In the genomic region with DNA sequence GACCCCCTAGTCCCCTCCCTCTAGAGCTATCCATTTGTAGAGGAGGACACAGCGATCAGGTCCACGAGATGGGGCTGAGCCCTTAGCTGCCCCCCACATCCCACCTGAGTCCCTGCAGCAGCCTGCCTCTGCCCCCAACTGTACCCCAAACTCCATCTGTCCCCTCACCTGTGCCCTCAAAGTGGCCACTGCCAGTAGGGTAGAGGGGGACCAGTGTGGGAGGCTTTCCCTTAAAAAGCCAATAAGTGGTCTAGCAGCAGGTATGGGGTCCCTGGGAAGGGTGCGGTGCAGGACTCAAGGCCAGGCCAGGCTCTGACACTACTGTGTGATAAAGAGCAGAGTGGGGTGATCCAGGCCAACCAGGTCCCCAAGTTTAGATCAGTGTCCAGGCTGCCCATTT, we compare ENCODE assay signal across 8 mouse cellular contexts. TPM values are rescaled to one million over a fixed set of nuclear protein-coding genes. Genes with fewer than 3 reads are reported as not detected.
DNase-seq lines count a peak whose midpoint lies in the region; ATAC-seq lines count a peak whose summit lies in the region.

No protein-coding gene starts in this region.

- H3K36me3 ChIP-seq in lung, embryonic 16.5 days (ENCODE audit: control insufficient read depth, insufficient read depth, low read length): no peaks in the 10 kb centered on the region
- no peaks in the 10 kb centered on the region for H3K36me3 ChIP-seq in hindbrain, embryonic 14.5 days (replicated peaks; ENCODE audit: control insufficient read depth, insufficient read depth)
- no peaks in the 10 kb centered on the region for H3K36me3 ChIP-seq in midbrain, embryonic 16.5 days (ENCODE audit: control insufficient read depth, insufficient read depth, low read length)

- ATAC-seq in lung, embryonic 16.5 days (ENCODE audit: low read depth): no peak
- no peak for ATAC-seq in hindbrain, embryonic 14.5 days (ENCODE audit: low FRiP score)
- no peak for ATAC-seq in midbrain, embryonic 16.5 days

- peaks cover 37% of the 10 kb centered on the region for H3K4me1 ChIP-seq in lung, embryonic 16.5 days (replicated peaks; ENCODE audit: control insufficient read depth, insufficient read depth, low read length)
- peaks cover 38% of the 10 kb centered on the region for H3K4me1 ChIP-seq in hindbrain, embryonic 14.5 days (replicated peaks; ENCODE audit: control insufficient read depth, insufficient read depth, low read length)
- H3K4me1 ChIP-seq in midbrain, embryonic 16.5 days (ENCODE audit: control insufficient read depth, insufficient read depth, low read length): peaks cover 45% of the 10 kb centered on the region

- WGBS in lung, embryonic 16.5 days: 28% methylated on average over 3 of the region's 3 CpGs
- 38% methylated on average over 3 of the region's 3 CpGs for WGBS in hindbrain, embryonic 14.5 days
- WGBS in midbrain, embryonic 16.5 days: 32% methylated on average over 3 of the region's 3 CpGs

- no peak overlapping the region for H3K27ac ChIP-seq in lung, embryonic 16.5 days (ENCODE audit: low read length)
- H3K27ac ChIP-seq in hindbrain, embryonic 14.5 days: no peak overlapping the region
- H3K27ac ChIP-seq in midbrain, embryonic 16.5 days (ENCODE audit: low read length): no peak overlapping the region

- H3K4me2 ChIP-seq in lung, embryonic 16.5 days (ENCODE audit: low read depth, low read length): peak overlapping the region; percentile 92
- peak overlapping the region; percentile 66 for H3K4me2 ChIP-seq in hindbrain, embryonic 14.5 days (replicated peaks)
- peak overlapping the region; percentile 67 for H3K4me2 ChIP-seq in midbrain, embryonic 16.5 days (ENCODE audit: low read length)

- peak; percentile 66 for DNase-seq in cerebellum, adult 9-11 months
- DNase-seq in cerebellum, adult 18-20 months: no peak
- DNase-seq in lung, postnatal 4 days: no peak
- DNase-seq in hindbrain, embryonic 14.5 days (ENCODE audit: low spot score): no peak
- DNase-seq in MN1 (ENCODE audit: low spot score): no peak
- no peak for DNase-seq in right cerebral cortex, postnatal 25 days

- H3K9ac ChIP-seq in lung, embryonic 16.5 days (ENCODE audit: low read length): peak overlapping the region; percentile 91
- peak overlapping the region; percentile 57; the same call in 1 of the 2 replicates for H3K9ac ChIP-seq in hindbrain, embryonic 14.5 days
- peak overlapping the region; percentile 59; the same call in 1 of the 2 replicates for H3K9ac ChIP-seq in midbrain, embryonic 16.5 days (ENCODE audit: low read depth, low read length)

- no peaks in the 10 kb centered on the region for H3K9me3 ChIP-seq in lung, embryonic 16.5 days (ENCODE audit: control insufficient read depth, low read length)
- no peaks in the 10 kb centered on the region for H3K9me3 ChIP-seq in hindbrain, embryonic 14.5 days (ENCODE audit: control insufficient read depth, low read length)
- H3K9me3 ChIP-seq in midbrain, embryonic 16.5 days (replicated peaks; ENCODE audit: control insufficient read depth, low read length, poor library complexity, severe bottlenecking): no peaks in the 10 kb centered on the region

- H3K27me3 ChIP-seq in lung, embryonic 16.5 days (ENCODE audit: control insufficient read depth, insufficient read depth, low read depth, low read length): no peaks in the 10 kb centered on the region
- H3K27me3 ChIP-seq in hindbrain, embryonic 14.5 days (ENCODE audit: control insufficient read depth, insufficient read depth, low read length): peaks cover 40% of the 10 kb centered on the region
- peaks cover 14% of the 10 kb centered on the region for H3K27me3 ChIP-seq in midbrain, embryonic 16.5 days (ENCODE audit: control insufficient read depth, insufficient read depth, low read depth, low read length)

- H3K4me3 ChIP-seq in lung, embryonic 16.5 days (ENCODE audit: low read length): peak overlapping the region; percentile 77
- H3K4me3 ChIP-seq in hindbrain, embryonic 14.5 days (replicated peaks; ENCODE audit: low read length): peak overlapping the region; percentile 39
- peak overlapping the region; percentile 41 for H3K4me3 ChIP-seq in midbrain, embryonic 16.5 days (ENCODE audit: low read depth, low read length)

RNA-seq across cellular contexts. Expression of gene Nfic, which starts 28.1 kb away (rescaled TPM):
- polyA plus RNA-seq in lung, embryonic 16.5 days (2015; fragmentation: Nextera tagmentation; extraction: Ambion mirVana): 92.5 and 106 TPM in 2 replicates
- 17.3 and 25.8 TPM in 2 replicates for polyA plus RNA-seq in hindbrain, embryonic 14.5 days (2014; fragmentation: Nextera tagmentation; extraction: Ambion mirVana)
- 15.4 and 17.2 TPM in 2 replicates for polyA plus RNA-seq in midbrain, embryonic 16.5 days (2015; fragmentation: Nextera tagmentation; extraction: Ambion mirVana)

RNA-seq across cellular contexts. Expression of gene Smim24, which starts 34.5 kb away (rescaled TPM):
- polyA plus RNA-seq in lung, embryonic 16.5 days (2015; fragmentation: Nextera tagmentation; extraction: Ambion mirVana): 7.9 and 9.0 TPM in 2 replicates
- 0.84 and 1.3 TPM in 2 replicates for polyA plus RNA-seq in hindbrain, embryonic 14.5 days (2014; fragmentation: Nextera tagmentation; extraction: Ambion mirVana)
- 1.2 and 1.4 TPM in 2 replicates for polyA plus RNA-seq in midbrain, embryonic 16.5 days (2015; fragmentation: Nextera tagmentation; extraction: Ambion mirVana)

RNA-seq across cellular contexts. Expression of gene Gm48552, which starts 38.5 kb away (rescaled TPM):
- polyA plus RNA-seq in lung, embryonic 16.5 days (2015; fragmentation: Nextera tagmentation; extraction: Ambion mirVana): 1.2 and 1.7 TPM in 2 replicates
- polyA plus RNA-seq in hindbrain, embryonic 14.5 days (2014; fragmentation: Nextera tagmentation; extraction: Ambion mirVana): 1.9 and 2.2 TPM in 2 replicates
- 2.3 and 3.3 TPM in 2 replicates for polyA plus RNA-seq in midbrain, embryonic 16.5 days (2015; fragmentation: Nextera tagmentation; extraction: Ambion mirVana)

RNA-seq across cellular contexts. Expression of gene Gm48551, which starts 43.1 kb away (rescaled TPM):
- polyA plus RNA-seq in lung, embryonic 16.5 days (2015; fragmentation: Nextera tagmentation; extraction: Ambion mirVana): 3.0 and 3.1 TPM in 2 replicates
- polyA plus RNA-seq in hindbrain, embryonic 14.5 days (2014; fragmentation: Nextera tagmentation; extraction: Ambion mirVana): 5.5 and 5.7 TPM in 2 replicates
- 6.1 and 8.2 TPM in 2 replicates for polyA plus RNA-seq in midbrain, embryonic 16.5 days (2015; fragmentation: Nextera tagmentation; extraction: Ambion mirVana)

RNA-seq across cellular contexts. Expression of gene Dohh, which starts 43.1 kb away (rescaled TPM):
- polyA plus RNA-seq in lung, embryonic 16.5 days (2015; fragmentation: Nextera tagmentation; extraction: Ambion mirVana): 71.4 and 73.1 TPM in 2 replicates
- polyA plus RNA-seq in hindbrain, embryonic 14.5 days (2014; fragmentation: Nextera tagmentation; extraction: Ambion mirVana): 68.9 TPM in 2 replicates
- polyA plus RNA-seq in midbrain, embryonic 16.5 days (2015; fragmentation: Nextera tagmentation; extraction: Ambion mirVana): 77.5 and 86.2 TPM in 2 replicates
